Mouse (Mus musculus) stomach, postnatal 0 days (tissue): Measurements from ENCODE around the gene Cst7. TPM values are rescaled to one million over a fixed set of nuclear protein-coding genes. Genes with fewer than 3 reads are reported as not detected.

Experiments used
- ATAC-seq: fragments of 200-750 bp; cut with Nextera tagmentation; 2 replicates; pipeline ENCODE4 v1.8.0; 2017; ENCODE audit not compliant: low FRiP score, low TSS enrichment
- DNase-seq: peaks from one replicate; pipeline ENCODE4 v3.0.0-alpha.2; 2016; ENCODE audit warnings: low spot score
- H3K27ac ChIP-seq: fragments of 300-500 bp; sonication (generic); replicated peaks from 2 replicates; pipeline ENCODE4 v1.5.1; 2014; ENCODE audit warnings: mild to moderate bottlenecking, control low read depth
- H3K27me3 ChIP-seq: fragments of 300-500 bp; sonication (generic); 2 replicates; pipeline ENCODE4 v1.6.1; 2014; ENCODE audit warnings: low read length; ENCODE audit not compliant: control insufficient read depth, insufficient read depth
- H3K36me3 ChIP-seq: fragments of 300-500 bp; sonication (generic); 2 replicates; pipeline ENCODE4 v1.6.1; 2014; ENCODE audit warnings: low read length, mixed read lengths; ENCODE audit not compliant: control insufficient read depth, insufficient read depth
- H3K4me1 ChIP-seq: fragments of 300-500 bp; sonication (generic); replicated peaks from 2 replicates; pipeline ENCODE4 v1.6.1; 2014; ENCODE audit warnings: antibody characterized with exemption; ENCODE audit not compliant: control insufficient read depth, insufficient read depth
- H3K4me2 ChIP-seq: fragments of 300-500 bp; sonication (generic); replicated peaks from 2 replicates; pipeline ENCODE4 v1.6.1; 2014; ENCODE audit warnings: low read depth, mild to moderate bottlenecking, control low read depth, moderate library complexity
- H3K4me3 ChIP-seq: fragments of 300-500 bp; sonication (generic); 2 replicates; pipeline ENCODE4 v1.5.1; 2014; ENCODE audit warnings: low read depth, low read length, control low read depth
- H3K9ac ChIP-seq: fragments of 300-500 bp; sonication (generic); 2 replicates; pipeline ENCODE4 v1.6.1; 2014; ENCODE audit warnings: mild to moderate bottlenecking, low read length, control low read depth, mixed read lengths
- H3K9me3 ChIP-seq: fragments of 300-500 bp; sonication (generic); 2 replicates; pipeline ENCODE4 v1.6.1; 2016; ENCODE audit warnings: low read length; ENCODE audit not compliant: control insufficient read depth
- CTCF ChIP-seq: IDR thresholded peaks from 2 replicates; pipeline ENCODE4 v1.5.1; 2016; ENCODE audit warnings: antibody characterized with exemption, low read depth, mild to moderate bottlenecking, moderate library complexity
- EP300 ChIP-seq: optimal IDR thresholded peaks from 2 replicates; pipeline ENCODE3; 2016; ENCODE audit warnings: antibody characterized with exemption
- WGBS: fragments of 180-500 bp; shearing (Covaris S2); extraction: QIAGEN DNeasy Blood & Tissue Kit; methylation state at CpG from one replicate; pipeline ENCODE4 v1.1.7; 2014; 5-methylcytosine and 5-hydroxymethylcytosine counted together
- polyA plus RNA-seq: library from polyadenylated mRNA; unstranded; fragments of >200 nt; fragmentation: Nextera tagmentation; extraction: Ambion mirVana; gene quantifications from 2 replicates; pipeline ENCODE4 v1.2.1, GENCODE M21; 2015

Gene Cst7
- polyA plus RNA-seq, 1 experiment from 2014 or later = 0.29 TPM

DNA sequence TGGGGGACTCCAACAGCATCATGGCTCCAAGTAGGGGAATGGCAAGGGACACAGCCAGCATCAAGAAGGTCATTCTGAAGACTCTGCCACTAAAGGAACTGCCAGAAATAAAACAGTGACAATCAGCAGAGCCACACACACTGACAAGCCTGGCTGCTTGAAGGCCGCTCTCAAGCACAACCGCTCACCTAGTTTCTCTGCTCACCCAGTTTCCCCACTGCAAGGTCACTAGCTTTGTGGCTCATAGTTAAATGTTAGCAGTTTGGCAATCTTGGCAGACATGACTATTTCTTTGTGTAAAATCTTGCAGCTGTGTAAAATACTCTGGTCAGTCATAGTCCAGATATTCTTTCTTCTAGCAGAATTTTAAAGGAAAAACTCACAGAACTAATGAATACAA lies 30.0 kb downstream of the Cst7 start:
- no peaks in the 10 kb centered on the region for H3K9me3 ChIP-seq
- 0 out of 2 replicates have a peak, but pooled peaks cover 2% of the 10 kb centered on the region for H3K36me3 ChIP-seq
- no peak overlapping the region for H3K4me3 ChIP-seq
- no peaks in the 10 kb centered on the region for H3K27me3 ChIP-seq
- H3K9ac ChIP-seq = no peak overlapping the region
- no peak overlapping the region for H3K27ac ChIP-seq
- 93% methylated on average over 2 of the region's 2 CpGs for WGBS
- ATAC-seq = no peak
- no peak for DNase-seq
- TF ChIP-seq CTCF = no peak
- TF ChIP-seq EP300 = no peak
- no peaks in the 10 kb centered on the region for H3K4me1 ChIP-seq
- no peak overlapping the region for H3K4me2 ChIP-seq

DNA sequence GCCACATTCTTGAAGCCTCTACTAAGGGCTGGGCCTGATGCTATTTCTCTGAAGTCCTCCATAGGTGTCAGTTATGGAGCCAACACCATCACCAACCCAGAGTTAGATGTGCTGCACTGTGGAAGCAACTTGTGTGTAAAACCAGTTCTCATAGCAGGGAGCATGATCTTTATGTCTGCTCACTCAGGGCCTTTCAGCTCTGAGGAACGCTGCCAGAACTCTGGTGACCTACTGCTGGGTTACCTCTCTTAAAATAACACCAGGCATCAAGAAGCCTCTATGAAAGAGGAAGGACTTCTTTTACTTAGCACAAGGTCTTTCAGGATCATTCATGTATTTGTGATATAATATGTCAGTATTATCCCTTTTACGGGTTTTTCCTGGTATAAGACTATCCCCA lies 32.0 kb downstream of the Cst7 start:
- Histone ChIP-seq H3K9me3 (no peaks in the 10 kb centered on the region), H3K9ac (no peak overlapping the region), H3K4me3 (no peak overlapping the region), H3K4me2 (no peak overlapping the region), H3K27me3 (no peaks in the 10 kb centered on the region), H3K27ac (no peak overlapping the region), H3K4me1 (no peaks in the 10 kb centered on the region), H3K36me3 (no peaks in the 10 kb centered on the region)
- TF ChIP-seq CTCF = no peak
- TF ChIP-seq EP300 = no peak
- DNase-seq = no peak
- ATAC-seq = no peak
- WGBS = 88% methylated on average over 2 of the region's 2 CpGs

DNA sequence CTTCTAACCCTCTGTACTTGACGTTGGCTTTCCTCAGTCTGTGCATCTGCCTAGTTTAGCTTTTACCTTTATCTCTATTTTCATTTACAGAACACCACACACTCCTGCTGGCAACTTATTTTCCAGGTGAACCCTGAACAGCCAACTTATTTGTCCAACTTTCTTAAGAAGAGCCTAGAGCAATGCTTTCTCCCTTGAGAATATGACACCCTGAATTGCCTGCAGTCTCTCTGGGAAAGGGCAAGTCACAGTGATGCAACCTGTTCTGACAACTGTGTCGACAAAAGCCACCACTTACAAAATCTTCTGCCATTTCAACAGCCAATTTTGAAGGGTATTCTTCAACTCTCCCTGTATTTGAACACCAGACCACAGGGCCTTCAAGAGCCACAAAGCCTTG lies 34.6 kb downstream of the Cst7 start:
- no peaks in the 10 kb centered on the region for H3K27me3 ChIP-seq
- no peak for DNase-seq
- no peak for ATAC-seq
- no peak for TF ChIP-seq CTCF
- no peak for TF ChIP-seq EP300
- H3K4me2 ChIP-seq = no peak overlapping the region
- whole genome bisulfite sequencing = 76% methylated on average over 2 of the region's 2 CpGs
- no peak overlapping the region for H3K4me3 ChIP-seq
- H3K9ac ChIP-seq = no peak overlapping the region
- no peak overlapping the region for H3K27ac ChIP-seq
- H3K36me3 ChIP-seq = no peaks in the 10 kb centered on the region
- no peaks in the 10 kb centered on the region; the same call in 1 of the 2 replicates for H3K4me1 ChIP-seq
- no peaks in the 10 kb centered on the region for H3K9me3 ChIP-seq

DNA sequence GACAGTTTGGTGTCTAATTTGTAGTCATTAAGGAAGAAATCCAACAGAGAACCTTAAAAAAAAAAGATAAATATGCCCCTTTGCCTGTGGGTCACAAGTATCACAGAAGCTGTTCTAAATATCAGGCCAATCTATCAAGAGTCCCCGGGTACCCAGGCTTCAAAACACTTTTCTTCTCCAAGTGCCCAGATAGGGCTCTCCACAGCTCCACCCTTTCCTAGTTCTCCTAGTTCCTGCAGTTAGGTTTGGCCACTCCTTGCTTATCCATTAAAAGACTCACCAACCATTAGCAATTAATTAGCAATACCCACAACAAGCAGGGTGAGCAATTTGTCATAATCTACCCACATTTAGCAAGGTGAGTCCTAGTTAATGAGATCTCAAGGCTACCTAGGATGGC lies 36.9 kb downstream of the Cst7 start:
- Histone ChIP-seq H3K4me2 (0 out of 2 replicates have a peak overlapping the region, but pooled peaks have one; percentile 90), H3K9ac (no peak overlapping the region), H3K4me1 (no peaks in the 10 kb centered on the region; the same call in 1 of the 2 replicates), H3K27ac (no peak overlapping the region), H3K9me3 (no peaks in the 10 kb centered on the region), H3K36me3 (no peaks in the 10 kb centered on the region), H3K27me3 (no peaks in the 10 kb centered on the region), H3K4me3 (no peak overlapping the region)
- ATAC-seq (no peak), DNase-seq (no peak)
- WGBS = 60% methylated on average over 1 of the region's 1 CpGs
- no peak for TF ChIP-seq EP300
- TF ChIP-seq CTCF = no peak

DNA sequence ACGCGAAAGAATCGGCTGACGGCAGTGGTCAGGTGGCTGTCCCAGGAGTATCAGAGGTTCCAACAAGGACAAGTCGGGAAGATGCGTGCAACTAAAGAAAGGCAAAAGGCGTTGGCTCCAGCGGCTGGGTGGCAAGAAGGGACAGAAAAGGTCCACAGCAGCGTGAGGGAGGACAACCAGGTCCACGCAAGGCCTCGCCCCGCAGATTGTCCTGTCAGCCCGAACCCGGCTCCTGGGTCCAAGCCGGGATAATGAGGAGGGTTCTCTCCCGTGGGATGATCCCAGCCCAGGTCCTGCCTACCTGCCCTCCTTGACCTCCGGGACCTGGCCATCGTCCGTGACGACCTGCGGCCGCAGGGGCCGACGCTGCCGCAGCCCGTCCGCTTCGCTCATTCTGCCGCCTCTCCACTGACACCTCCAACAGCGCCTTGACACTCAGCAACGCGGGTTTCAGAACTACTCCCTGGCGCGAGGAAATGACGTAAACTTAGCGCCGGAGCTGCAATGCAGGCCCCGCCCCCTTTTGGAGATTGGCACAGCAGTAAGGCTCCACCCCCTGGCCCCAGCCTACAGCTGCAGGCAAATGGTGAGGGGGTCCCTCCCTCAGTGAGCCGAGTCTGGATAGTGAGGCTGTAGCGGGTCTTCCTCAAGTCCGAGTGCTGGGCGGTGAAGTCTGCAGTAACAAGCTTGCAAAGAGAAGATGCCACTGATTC lies 38.0 kb downstream of the Cst7 start, which contains the start of gene Apmap:
Gene Apmap, minus strand, starts transcription at position 481 of the 713 bp plus-strand sequence.
- Histone ChIP-seq H3K9ac (peak within 1 kb of the TSS; percentile 90), H3K27ac (peak within 1 kb of the TSS; percentile 58), H3K36me3 (no peaks in the 10 kb centered on the region), H3K4me3 (peak within 1 kb of the TSS; percentile 84), H3K4me1 (no peaks in the 10 kb centered on the region; the same call in 1 of the 2 replicates), H3K9me3 (no peaks in the 10 kb centered on the region), H3K27me3 (no peaks in the 10 kb centered on the region), H3K4me2 (peak within 1 kb of the TSS; percentile 90)
- TF ChIP-seq EP300 = no peak
- peak; percentile 48 for TF ChIP-seq CTCF
- peak; percentile 97 for DNase-seq
- ATAC-seq = peak; percentile 95
- 1% methylated on average over 42 of the region's 42 CpGs for WGBS

DNA sequence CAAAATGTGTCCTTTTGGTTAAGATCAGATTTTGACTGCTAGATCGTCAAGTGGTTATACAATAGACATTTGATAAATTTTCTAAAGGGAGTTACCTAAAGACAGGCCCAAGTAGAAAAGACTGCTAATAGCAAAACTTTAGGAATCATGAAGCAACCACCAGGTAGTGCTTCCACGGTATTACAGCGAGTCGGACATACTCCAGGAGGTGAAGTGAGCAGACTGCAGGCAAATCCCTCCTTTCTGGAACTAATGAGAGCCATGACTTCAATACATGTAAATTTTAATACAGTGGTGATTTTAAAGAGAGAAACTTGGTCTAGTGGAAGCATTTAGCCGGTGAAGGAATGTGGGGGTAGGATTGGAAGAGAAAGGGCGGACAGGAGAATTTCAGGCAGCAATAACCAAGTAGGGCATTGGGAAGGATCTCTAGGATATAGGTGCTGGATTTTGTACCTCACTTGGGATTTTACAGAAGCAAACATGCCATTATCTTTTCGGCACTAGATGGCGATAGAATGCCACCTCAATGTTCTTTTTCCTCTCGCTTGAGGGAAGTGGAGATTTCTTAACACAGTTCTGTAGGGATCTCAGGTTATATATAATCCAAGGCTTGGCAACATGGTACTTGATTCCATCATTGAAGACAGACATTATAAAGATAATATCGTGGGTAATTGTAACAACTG lies 38.8 kb downstream of the Cst7 start:
- H3K9me3 ChIP-seq = no peaks in the 10 kb centered on the region
- no peaks in the 10 kb centered on the region; the same call in 1 of the 2 replicates for H3K4me1 ChIP-seq
- H3K27ac ChIP-seq = peak overlapping the region; percentile 58
- DNase-seq (peak; percentile 60), ATAC-seq (peak; percentile 32; the same call in 1 of the 2 replicates)
- peak overlapping the region; percentile 84 for H3K4me3 ChIP-seq
- peak overlapping the region; percentile 51 for H3K9ac ChIP-seq
- 2% methylated on average over 10 of the region's 10 CpGs for WGBS
- TF ChIP-seq EP300 = no peak
- TF ChIP-seq CTCF = peak; percentile 95
- H3K36me3 ChIP-seq = no peaks in the 10 kb centered on the region
- H3K4me2 ChIP-seq = peak overlapping the region; percentile 90
- H3K27me3 ChIP-seq = no peaks in the 10 kb centered on the region
